Mouse (Mus musculus) cerebellum, postnatal 4 days (tissue): ENCODE results near the gene Lcmt1.

Experiments used
- DNase-seq, 2 experiments: peaks; one replicate each; pipeline ENCODE4 v3.0.0; 2022; ENCODE audit warnings: low spot score in 2 of 2, mixed read lengths in 1 of 2

The Lcmt1 gene

GRCm38 (mm10) chr7:123369759-123370481 is at the start of gene Lcmt1, which contains the start of gene Arhgap17:
Gene Lcmt1 (plus strand): TSS chr7:123369784.
Gene Arhgap17 (minus strand): TSS chr7:123369915.
- DNase-seq = peak; percentile 91 to 95

GRCm38 (mm10) chr7:123322452-123323121 is 47.0 kb upstream of the Lcmt1 start:
- no peak for DNase-seq

GRCm38 (mm10) chr7:123323388-123323787 is 46.2 kb upstream of the Lcmt1 start:
- DNase-seq = no peak

GRCm38 (mm10) chr7:123324105-123324504 is 45.5 kb upstream of the Lcmt1 start:
- DNase-seq = no peak

GRCm38 (mm10) chr7:123326062-123326461 is 43.5 kb upstream of the Lcmt1 start:
- no peak for DNase-seq

- no peak for DNase-seq
Observed at GRCm38 (mm10) chr7:123326901-123327300, 42.7 kb upstream of the Lcmt1 start.

GRCm38 (mm10) chr7:123327909-123328308 is 41.7 kb upstream of the Lcmt1 start:
- DNase-seq = no peak

GRCm38 (mm10) chr7:123330506-123330905 is 39.1 kb upstream of the Lcmt1 start:
- DNase-seq = no peak

GRCm38 (mm10) chr7:123336322-123336721 is 33.3 kb upstream of the Lcmt1 start:
- DNase-seq = no peak

GRCm38 (mm10) chr7:123338351-123338750 is 31.2 kb upstream of the Lcmt1 start:
- no peak for DNase-seq

- no peak for DNase-seq
Observed at GRCm38 (mm10) chr7:123341896-123342295, 27.7 kb upstream of the Lcmt1 start.

GRCm38 (mm10) chr7:123344079-123344780 is 25.4 kb upstream of the Lcmt1 start:
- no peak for DNase-seq

GRCm38 (mm10) chr7:123345041-123345544 is 24.5 kb upstream of the Lcmt1 start:
- no peak for DNase-seq

- DNase-seq = no peak
Observed at GRCm38 (mm10) chr7:123346631-123347290, 22.8 kb upstream of the Lcmt1 start.

GRCm38 (mm10) chr7:123349813-123350212 is 19.8 kb upstream of the Lcmt1 start:
- no peak for DNase-seq

- no peak for DNase-seq
Observed at GRCm38 (mm10) chr7:123350243-123350642, 19.3 kb upstream of the Lcmt1 start.

- no peak for DNase-seq
Observed at GRCm38 (mm10) chr7:123353081-123353480, 16.5 kb upstream of the Lcmt1 start.

- no peak for DNase-seq
Observed at GRCm38 (mm10) chr7:123353879-123354278, 15.7 kb upstream of the Lcmt1 start.

- no peak for DNase-seq
Observed at GRCm38 (mm10) chr7:123354392-123354791, 15.2 kb upstream of the Lcmt1 start.

GRCm38 (mm10) chr7:123354851-123355250 is 14.7 kb upstream of the Lcmt1 start:
- DNase-seq = no peak

GRCm38 (mm10) chr7:123356158-123356557 is 13.4 kb upstream of the Lcmt1 start:
- DNase-seq = no peak

GRCm38 (mm10) chr7:123359101-123359500 is 10.5 kb upstream of the Lcmt1 start:
- peak in 1 of 2 experiments; percentile 12 for DNase-seq
